Mouse (Mus musculus) forebrain, postnatal 0 days (tissue): ENCODE measurements at regions not wholly inside any gene's neighbourhood (a gene's known extent, or its start where the extent isn't known, plus 50 kb on each side); places are given as distances from the start of the nearest gene placed in this dataset.

Experiments
- ATAC-seq: fragments of 200-750 bp; cut with Nextera tagmentation; 2 replicates; pipeline ENCODE4 v1.8.0; 2017; ENCODE audit warnings: mild to moderate bottlenecking, moderate library complexity
- DNase-seq: peaks from one replicate; pipeline ENCODE4 v3.0.0-alpha.2; 2015
- H3K27ac ChIP-seq: fragments of 300-500 bp; sonication (generic); 2 replicates; pipeline ENCODE4 v1.5.1; 2014; ENCODE audit warnings: low read depth, mild to moderate bottlenecking, antibody characterized with exemption, low read length, moderate library complexity, mixed read lengths
- H3K27me3 ChIP-seq: fragments of 300-500 bp; sonication (generic); 2 replicates; pipeline ENCODE4 v1.6.1; 2014; ENCODE audit warnings: mild to moderate bottlenecking, low read length, mixed read lengths; ENCODE audit not compliant: insufficient read depth
- H3K36me3 ChIP-seq: fragments of 300-500 bp; sonication (generic); 2 replicates; pipeline ENCODE4 v1.6.1; 2014; ENCODE audit warnings: mild to moderate bottlenecking, moderate library complexity; ENCODE audit not compliant: insufficient read depth
- H3K4me1 ChIP-seq: fragments of 300-500 bp; sonication (generic); 2 replicates; pipeline ENCODE4 v1.6.1; 2014; ENCODE audit warnings: antibody characterized with exemption; ENCODE audit not compliant: insufficient read depth
- H3K4me2 ChIP-seq: fragments of 300-500 bp; sonication (generic); 2 replicates; pipeline ENCODE4 v1.6.1; 2014; ENCODE audit warnings: low read depth, mild to moderate bottlenecking, moderate library complexity
- H3K4me3 ChIP-seq: fragments of 300-500 bp; sonication (generic); 2 replicates; pipeline ENCODE4 v1.5.1; 2014; ENCODE audit warnings: low read depth, low read length, mixed read lengths
- H3K9ac ChIP-seq: fragments of 300-500 bp; sonication (generic); 2 replicates; pipeline ENCODE4 v1.6.1; 2014; ENCODE audit warnings: mild to moderate bottlenecking
- H3K9me3 ChIP-seq: fragments of 300-500 bp; sonication (generic); 2 replicates; pipeline ENCODE4 v1.6.1; 2016; ENCODE audit warnings: low read length
- CTCF ChIP-seq: sonication (generic); IDR thresholded peaks from 2 replicates; pipeline ENCODE4 v1.5.1; 2016; ENCODE audit warnings: antibody characterized with exemption, control low read depth, low read depth
- WGBS: fragments of 180-500 bp; shearing (Covaris S2); extraction: QIAGEN DNeasy Blood & Tissue Kit; methylation state at CpG from one replicate; pipeline ENCODE4 v1.1.7; 2014; 5-methylcytosine and 5-hydroxymethylcytosine counted together

DNA sequence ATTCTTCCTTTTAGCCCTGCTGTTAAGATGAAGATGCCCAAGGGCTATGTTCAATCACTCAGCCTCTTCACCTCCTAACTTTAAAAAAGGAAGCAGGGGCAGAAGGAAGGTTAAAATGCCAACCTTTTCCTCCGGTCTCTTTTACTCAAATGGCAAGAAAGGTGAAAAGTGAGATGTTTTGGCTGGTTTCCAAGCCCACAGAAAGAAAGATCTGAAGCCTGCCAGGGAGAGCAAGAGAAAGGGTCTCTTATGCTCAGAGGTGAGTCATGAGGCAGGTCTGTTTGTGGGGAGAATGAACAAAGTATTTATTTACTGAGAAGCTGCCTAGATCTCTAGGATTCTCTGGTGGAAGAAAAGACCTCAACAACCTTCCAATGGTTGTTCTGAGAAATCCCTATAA, 162.1 kb upstream of the Kirrel3 start:
- H3K36me3 ChIP-seq: no peaks in the 10 kb centered on the region
- H3K4me2 ChIP-seq: no peak overlapping the region
- ATAC-seq (no peak), DNase-seq (no peak)
- H3K4me3 ChIP-seq: no peak overlapping the region
- TF ChIP-seq CTCF: no peak
- WGBS: 35% methylated on average over 1 of the region's 1 CpGs
- no peak overlapping the region for H3K27ac ChIP-seq
- H3K4me1 ChIP-seq: no peaks in the 10 kb centered on the region
- H3K9ac ChIP-seq: no peak overlapping the region
- no peaks in the 10 kb centered on the region for H3K27me3 ChIP-seq
- no peaks in the 10 kb centered on the region for H3K9me3 ChIP-seq

DNA sequence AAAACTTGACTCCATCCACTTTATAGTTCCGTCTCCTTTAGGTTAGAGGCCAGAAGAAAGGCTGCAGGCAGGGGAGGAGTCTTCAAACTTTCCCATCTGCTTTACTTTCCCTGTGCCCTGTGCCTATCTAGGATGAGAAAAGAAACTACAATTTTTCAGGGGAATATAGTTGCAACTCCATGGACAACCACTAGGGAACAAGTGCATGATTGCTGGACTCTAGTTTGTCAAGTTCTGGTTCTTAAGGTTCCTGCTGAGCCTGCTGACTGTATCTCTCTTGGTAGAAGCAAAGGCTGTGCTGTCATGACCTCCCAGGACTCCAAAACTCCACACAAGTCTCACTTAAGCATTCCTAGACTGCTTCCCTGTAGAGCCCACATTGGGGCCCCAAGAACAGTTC, 157.0 kb upstream of the Kirrel3 start:
- Histone ChIP-seq H3K4me1 (no peaks in the 10 kb centered on the region), H3K27ac (no peak overlapping the region), H3K9ac (no peak overlapping the region), H3K4me2 (no peak overlapping the region), H3K4me3 (no peak overlapping the region), H3K36me3 (no peaks in the 10 kb centered on the region), H3K27me3 (no peaks in the 10 kb centered on the region), H3K9me3 (no peaks in the 10 kb centered on the region)
- TF ChIP-seq CTCF: no peak
- DNase-seq: no peak
- ATAC-seq: no peak
- 92% methylated on average over 1 of the region's 1 CpGs for WGBS

DNA sequence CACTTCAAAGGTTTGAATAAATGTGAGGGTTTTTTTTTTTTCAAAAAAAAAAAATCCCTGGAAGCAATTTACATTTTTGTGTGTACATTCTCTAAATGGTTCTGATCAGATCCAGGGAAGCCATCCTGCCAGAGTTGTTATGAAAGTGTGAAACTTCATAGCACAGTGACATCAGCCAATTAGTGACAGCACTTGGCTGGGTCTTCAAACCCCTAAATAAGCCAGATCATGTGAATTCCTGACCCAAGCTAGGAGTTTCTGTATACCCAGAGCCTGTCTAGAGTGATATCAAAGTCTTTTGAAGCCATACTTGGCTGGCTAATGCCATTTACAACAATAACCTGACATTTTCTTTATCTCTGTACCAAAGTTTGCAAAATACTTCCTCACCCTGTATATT, 151.6 kb upstream of the Kirrel3 start:
- H3K27me3 ChIP-seq: no peaks in the 10 kb centered on the region
- H3K4me2 ChIP-seq: no peak overlapping the region
- DNase-seq (peak; percentile 60), ATAC-seq (peak; percentile 53; the same call in 1 of the 2 replicates)
- no peaks in the 10 kb centered on the region for H3K36me3 ChIP-seq
- no peak for TF ChIP-seq CTCF
- no peak overlapping the region for H3K9ac ChIP-seq
- no peaks in the 10 kb centered on the region for H3K9me3 ChIP-seq
- no peak overlapping the region for H3K27ac ChIP-seq
- no peak overlapping the region for H3K4me3 ChIP-seq
- H3K4me1 ChIP-seq: peaks cover 7% of the 10 kb centered on the region

DNA sequence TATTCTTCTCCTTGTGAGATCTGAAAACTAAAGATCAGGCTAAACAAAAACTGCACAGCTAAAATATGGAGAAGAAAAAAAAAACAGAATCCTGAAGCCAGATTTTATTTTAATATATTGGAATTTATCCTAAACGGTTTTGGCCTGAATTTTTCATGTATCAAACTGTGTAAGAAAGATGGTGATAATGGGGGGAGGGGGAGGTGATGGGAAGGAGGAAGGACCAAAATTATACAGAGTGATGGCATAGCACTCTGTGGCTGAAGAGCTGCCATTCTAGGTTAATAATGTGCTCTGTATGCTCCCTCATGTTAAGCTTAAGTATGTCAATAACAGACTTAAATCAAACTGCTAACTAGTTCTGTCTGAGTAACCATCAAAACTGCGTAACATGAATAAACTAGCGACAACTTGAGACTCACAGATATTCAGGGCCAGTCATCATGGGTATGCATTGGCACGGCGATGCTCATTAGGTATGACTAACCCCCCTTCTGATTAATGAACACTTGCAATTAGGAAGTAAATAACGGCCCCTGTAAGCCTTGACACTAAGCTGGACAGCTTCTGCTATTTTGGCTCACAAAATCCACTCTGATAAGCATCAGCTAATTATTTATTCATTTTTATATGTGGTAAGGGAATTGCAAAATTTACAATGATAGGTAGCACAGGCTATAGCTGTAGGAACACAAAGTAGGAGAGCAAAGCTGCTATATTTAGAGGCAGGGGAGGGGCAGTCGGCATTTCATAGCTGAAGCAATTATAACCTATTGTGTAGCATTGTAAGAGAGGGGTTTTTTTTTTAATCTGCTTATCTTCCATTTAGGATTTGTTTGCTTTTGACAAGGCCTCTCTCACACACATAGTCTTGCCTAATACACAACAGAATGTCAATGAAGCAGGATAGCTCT, 150.9 kb upstream of the Kirrel3 start:
- H3K4me2 ChIP-seq: no peak overlapping the region

DNA sequence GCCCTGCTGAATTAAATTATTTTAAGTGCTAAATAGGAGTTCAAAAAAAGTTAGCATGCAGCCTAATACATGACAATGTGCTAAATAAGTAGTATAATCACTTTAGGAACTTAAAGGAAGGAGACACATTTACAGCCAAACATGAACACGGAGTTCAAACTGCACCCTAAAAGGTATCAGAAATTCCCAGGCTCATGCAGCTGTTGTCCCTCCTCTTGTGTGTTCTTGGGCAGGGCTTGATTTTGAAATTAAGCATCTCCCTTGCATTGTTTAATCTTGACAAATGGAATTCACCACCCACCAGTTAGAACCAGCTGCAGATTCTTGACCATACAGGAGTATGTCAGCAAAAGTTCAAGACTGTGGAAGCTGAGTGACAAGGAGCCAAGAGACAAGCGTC, 137.3 kb upstream of the Kirrel3 start:
- no peak overlapping the region for H3K27ac ChIP-seq
- 75% methylated on average over 2 of the region's 2 CpGs for WGBS
- DNase-seq: no peak
- H3K27me3 ChIP-seq: no peaks in the 10 kb centered on the region
- no peaks in the 10 kb centered on the region for H3K9me3 ChIP-seq
- no peak overlapping the region for H3K9ac ChIP-seq
- no peak for ATAC-seq
- no peaks in the 10 kb centered on the region for H3K4me1 ChIP-seq
- no peak overlapping the region for H3K4me3 ChIP-seq
- no peaks in the 10 kb centered on the region for H3K36me3 ChIP-seq
- H3K4me2 ChIP-seq: no peak overlapping the region
- no peak for TF ChIP-seq CTCF

More for the DNA sequence above, 150.9 kb upstream of the Kirrel3 start:
- TF ChIP-seq CTCF: no peak
- Histone ChIP-seq H3K4me3 (no peak overlapping the region), H3K27ac (0 out of 2 replicates have a peak overlapping the region, but pooled peaks have one; percentile 2), H3K27me3 (no peaks in the 10 kb centered on the region), H3K36me3 (no peaks in the 10 kb centered on the region), H3K9ac (no peak overlapping the region), H3K4me1 (peaks cover 7% of the 10 kb centered on the region), H3K9me3 (no peaks in the 10 kb centered on the region)
- ATAC-seq (peak; percentile 16; the same call in 1 of the 2 replicates), DNase-seq (peak; percentile 28)
- WGBS: 29% methylated on average over 7 of the region's 7 CpGs

DNA sequence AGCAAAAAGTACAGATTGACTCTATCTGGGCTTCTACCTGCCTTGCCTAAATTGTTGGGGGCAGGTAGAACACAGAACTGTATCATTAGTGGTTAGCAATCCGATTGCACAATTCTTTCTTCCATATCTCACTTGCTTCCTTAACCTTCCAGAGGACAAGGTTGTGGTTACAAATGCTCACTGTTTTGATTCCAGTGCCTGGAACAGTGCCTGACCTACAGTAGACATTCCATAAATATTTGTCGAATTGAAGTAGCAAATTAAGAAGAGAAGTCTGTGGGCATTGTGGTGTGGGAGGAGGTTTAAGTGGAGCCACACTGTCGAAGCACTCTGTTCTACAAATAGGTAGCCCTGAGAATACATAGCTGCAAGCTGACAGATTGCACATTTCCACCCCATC, 135.7 kb upstream of the Kirrel3 start:
- Histone ChIP-seq H3K4me3 (no peak overlapping the region), H3K9ac (no peak overlapping the region), H3K36me3 (no peaks in the 10 kb centered on the region), H3K4me2 (no peak overlapping the region), H3K4me1 (no peaks in the 10 kb centered on the region), H3K27ac (no peak overlapping the region), H3K9me3 (no peaks in the 10 kb centered on the region), H3K27me3 (no peaks in the 10 kb centered on the region)
- no peak for TF ChIP-seq CTCF
- ATAC-seq: no peak
- 78% methylated on average over 3 of the region's 3 CpGs for WGBS
- no peak for DNase-seq

DNA sequence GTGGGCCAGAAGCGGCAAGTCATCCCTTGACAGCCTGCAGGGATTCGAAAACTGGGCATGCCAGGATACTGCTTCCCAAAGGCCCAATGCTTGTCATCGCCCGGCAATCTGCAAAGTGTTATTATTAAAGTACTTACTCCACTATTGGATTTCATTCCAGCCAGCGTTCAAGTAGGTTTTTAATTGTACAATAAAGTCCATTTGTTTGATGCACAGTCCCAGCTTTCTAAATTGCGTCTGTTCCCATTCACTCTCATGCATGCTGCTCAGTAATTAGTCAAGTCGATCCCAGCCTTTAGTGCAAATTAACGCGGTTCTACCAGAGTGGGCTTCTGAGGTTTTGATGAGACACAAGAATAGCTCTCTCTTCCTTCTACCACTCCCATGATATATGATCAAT, 131.9 kb upstream of the Kirrel3 start:
- Histone ChIP-seq H3K4me2 (no peak overlapping the region), H3K36me3 (no peaks in the 10 kb centered on the region), H3K9ac (no peak overlapping the region), H3K4me1 (no peaks in the 10 kb centered on the region), H3K27ac (no peak overlapping the region), H3K4me3 (no peak overlapping the region), H3K9me3 (no peaks in the 10 kb centered on the region), H3K27me3 (no peaks in the 10 kb centered on the region)
- DNase-seq: peak; percentile 24
- 0 out of 2 replicates have a peak, but pooled peaks have one; percentile 36 for ATAC-seq
- whole genome bisulfite sequencing: 29% methylated on average over 9 of the region's 9 CpGs
- TF ChIP-seq CTCF: no peak
